Mouse (Mus musculus): ENCODE results near the gene Fgf9.

GRCm38 (mm10) chr14:58139506-58140055, 69.2 kb downstream of the Fgf9 start:
- TF ChIP-seq CTCF (IDR thresholded peaks at IDR 0.05; ENCODE audit: control insufficient read depth, insufficient read depth, insufficient replicate concordance, low read depth, low read length) (no peak), POLR2A (IDR thresholded peaks at IDR 0.05; ENCODE audit: control insufficient read depth, low read depth, low read length) (no peak)

All from testis, adult 2 months (tissue).